In the genomic region with DNA sequence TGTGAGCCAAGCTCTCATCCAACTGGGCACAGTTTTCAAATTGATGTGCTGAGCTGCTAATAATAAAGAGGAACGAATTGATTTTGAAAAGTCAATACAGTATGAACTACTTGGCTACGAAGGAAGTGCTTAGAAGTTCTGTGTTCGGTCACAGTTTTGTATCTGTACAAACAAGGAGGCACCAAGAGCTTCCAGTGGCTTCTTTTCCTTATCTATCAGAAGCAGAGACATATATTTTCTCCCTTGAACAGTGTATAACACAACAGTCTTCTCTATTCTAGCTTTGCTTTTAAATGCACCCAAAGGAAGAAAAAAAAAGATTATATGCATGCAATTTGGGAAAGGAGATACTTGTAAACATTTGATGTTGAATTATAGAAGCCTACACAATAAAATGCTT, we compare ENCODE assay signal across 27 mouse cellular contexts. TPM values are rescaled to one million over a fixed set of nuclear protein-coding genes. Genes with fewer than 3 reads are reported as not detected.
DNase-seq lines count a peak whose midpoint lies in the region; ATAC-seq and TF ChIP-seq lines count a peak whose summit lies in the region.
"Had no signal": no experiment of that assay in that cellular context is flagged by ENCODE, and none has a peak within 500 bp of the region (broad histone marks: within the 10 kb centered on the region; RNA-seq: fewer than 3 reads in every experiment).

No protein-coding gene starts in this region.

- H3K4me3 ChIP-seq in liver, embryonic 14.5 days (ENCODE audit: insufficient read depth in 1 of 2, low read depth in 2 of 2, low read length in 2 of 2), result no peak overlapping the region
- H3K4me3 ChIP-seq in forebrain, embryonic 12.5 days (replicated peaks), result no peak overlapping the region
- H3K4me3 ChIP-seq: embryonic facial prominence, embryonic 12.5 days; embryonic facial prominence, embryonic 15.5 days; forebrain, embryonic 15.5 days; heart, embryonic 12.5 days; heart, embryonic 15.5 days; hindbrain, embryonic 10.5 days; hindbrain, embryonic 13.5 days had no signal

- H3K4me1 ChIP-seq in liver, embryonic 14.5 days (replicated peaks; ENCODE audit: control insufficient read depth in 2 of 2, insufficient read depth in 2 of 2, low read length in 1 of 2), result peaks cover 0 to 2% of the 10 kb centered on the region in 2 experiments; a peak in 2 of 4 replicates
- H3K4me1 ChIP-seq in forebrain, embryonic 12.5 days, result no peaks in the 10 kb centered on the region
- H3K4me1 ChIP-seq: embryonic facial prominence, embryonic 12.5 days; embryonic facial prominence, embryonic 15.5 days; forebrain, embryonic 15.5 days; heart, embryonic 12.5 days; heart, embryonic 15.5 days; hindbrain, embryonic 10.5 days; hindbrain, embryonic 13.5 days had no signal

- H3K9me3 ChIP-seq in liver, embryonic 14.5 days (ENCODE audit: control insufficient read depth, low read length), result no peaks in the 10 kb centered on the region
- no peaks in the 10 kb centered on the region for H3K9me3 ChIP-seq in forebrain, embryonic 12.5 days
- H3K9me3 ChIP-seq: embryonic facial prominence, embryonic 12.5 days; embryonic facial prominence, embryonic 15.5 days; forebrain, embryonic 15.5 days; heart, embryonic 12.5 days; heart, embryonic 15.5 days; hindbrain, embryonic 10.5 days; hindbrain, embryonic 13.5 days had no signal

- TF ChIP-seq EP300 in liver, embryonic 14.5 days (IDR thresholded peaks at IDR 0.05; ENCODE audit: low read depth), result peak; percentile 59

- H3K36me3 ChIP-seq in liver, embryonic 14.5 days (replicated peaks; ENCODE audit: control insufficient read depth, insufficient read depth, low read depth), result no peaks in the 10 kb centered on the region
- H3K36me3 ChIP-seq in forebrain, embryonic 12.5 days (replicated peaks), result no peaks in the 10 kb centered on the region
- H3K36me3 ChIP-seq: embryonic facial prominence, embryonic 12.5 days; embryonic facial prominence, embryonic 15.5 days; forebrain, embryonic 15.5 days; G1E; heart, embryonic 12.5 days; heart, embryonic 15.5 days; hindbrain, embryonic 10.5 days; hindbrain, embryonic 13.5 days had no signal

- DNase-seq in heart, adult 11 months, result peak; percentile 13
- DNase-seq in heart, adult 8-10 months (ENCODE audit: low spot score), result no peak
- peak; percentile 7 for DNase-seq in c-Kit-positive CD71-positive TER-119-positive erythroid progenitor cells, embryonic 14.5 days (ENCODE audit: low spot score)
- DNase-seq in liver, embryonic 14.5 days (ENCODE audit: low read depth in 3 of 3, low spot score in 3 of 3), result peak in 2 of 3 experiments; percentile 1 to 22
- no peak for DNase-seq in B cell, adult 2 months
- DNase-seq in cerebellum, adult 9-11 months, result no peak
- DNase-seq: adrenal gland, adult 2 months; adrenal gland, postnatal 14 days; cerebellum, adult 18-20 months; cerebellum, adult 9-10 months; cerebellum, postnatal 25 days; gastrocnemius, postnatal 10 days; gastrocnemius, postnatal 36 days; heart, postnatal 10 days; heart, postnatal 36 days had no signal

- H3K9ac ChIP-seq in liver, embryonic 14.5 days (replicated peaks), result no peak overlapping the region
- no peak overlapping the region for H3K9ac ChIP-seq in forebrain, embryonic 12.5 days
- H3K9ac ChIP-seq: embryonic facial prominence, embryonic 12.5 days; embryonic facial prominence, embryonic 15.5 days; forebrain, embryonic 15.5 days; heart, embryonic 12.5 days; heart, embryonic 15.5 days; hindbrain, embryonic 13.5 days had no signal

- 26% methylated on average over 3 of the region's 3 CpGs for WGBS in liver, embryonic 14.5 days (ENCODE audit: insufficient replicate concordance)
- WGBS in forebrain, embryonic 12.5 days, result 90% methylated on average over 3 of the region's 3 CpGs

- H3K4me2 ChIP-seq in liver, embryonic 14.5 days (ENCODE audit: low read depth), result no peak overlapping the region
- H3K4me2 ChIP-seq in forebrain, embryonic 12.5 days, result no peak overlapping the region
- H3K4me2 ChIP-seq: embryonic facial prominence, embryonic 12.5 days; embryonic facial prominence, embryonic 15.5 days; forebrain, embryonic 15.5 days; heart, embryonic 12.5 days; heart, embryonic 15.5 days; hindbrain, embryonic 13.5 days had no signal

- TF ChIP-seq CTCF in liver, embryonic 14.5 days (IDR thresholded peaks at IDR 0.05; ENCODE audit: low read depth), result no peak

- H3K27me3 ChIP-seq in liver, embryonic 14.5 days (ENCODE audit: control insufficient read depth, insufficient read depth, low read length), result no peaks in the 10 kb centered on the region
- H3K27me3 ChIP-seq in forebrain, embryonic 12.5 days, result no peaks in the 10 kb centered on the region
- H3K27me3 ChIP-seq: CH12.LX; embryonic facial prominence, embryonic 12.5 days; embryonic facial prominence, embryonic 15.5 days; forebrain, embryonic 15.5 days; heart, embryonic 12.5 days; heart, embryonic 15.5 days; hindbrain, embryonic 13.5 days had no signal

- H3K27ac ChIP-seq in liver, embryonic 14.5 days, result no peak overlapping the region
- H3K27ac ChIP-seq in forebrain, embryonic 12.5 days, result no peak overlapping the region
- H3K27ac ChIP-seq: embryonic facial prominence, embryonic 12.5 days; embryonic facial prominence, embryonic 15.5 days; forebrain, embryonic 15.5 days; heart, embryonic 15.5 days; hindbrain, embryonic 10.5 days; hindbrain, embryonic 13.5 days had no signal

- peak; percentile 74 for ATAC-seq in liver, embryonic 14.5 days (ENCODE audit: insufficient read depth)
- peak; percentile 89 for ATAC-seq in megakaryocyte-erythroid progenitor cell, adult 5-6 weeks (replicated peaks; ENCODE audit: low FRiP score, low TSS enrichment, poor library complexity, severe bottlenecking)
- ATAC-seq in forebrain, embryonic 12.5 days (ENCODE audit: low FRiP score), result no peak
- ATAC-seq: forebrain, embryonic 15.5 days; hindbrain, embryonic 16.5 days had no signal

RNA-seq across cellular contexts. Expression of gene Pam, which starts 30.8 kb away (rescaled TPM):
- total RNA-seq in heart, adult 8-10 months (2022), result 100 to 1,000 TPM; 632 to 807 (median 708) TPM
- polyA plus RNA-seq in liver, embryonic 14.5 days (2012; rRNA removed), result 2.9 and 5.1 TPM in 2 replicates
- polyA plus RNA-seq in liver, embryonic 14.5 days (2014; fragmentation: Nextera tagmentation; extraction: Ambion mirVana), result 7.6 TPM in 2 replicates
- total RNA-seq in megakaryocyte-erythroid progenitor cell, adult 5-6 weeks (2014; fragmentation: Nextera tagmentation), result 6.1 and 11.5 TPM in 2 replicates
- 19.7 and 22.3 TPM in 2 replicates for total RNA-seq in megakaryocyte-erythroid progenitor cell, adult 5-6 weeks (2017)
- 25.4 and 29.8 TPM in 2 replicates for polyA plus RNA-seq in forebrain, embryonic 12.5 days (2016; fragmentation: Nextera tagmentation; extraction: Ambion mirVana)
- total RNA-seq: CH12.LX had no signal
- polyA plus RNA-seq: G1E had no signal

Comparison
In these comparisons a context has a peak if more than half of its experiments do, and no peak if none do; other contexts are left out.
1. DNase-seq: peak in heart, adult 11 months (single experiment), c-Kit-positive CD71-positive TER-119-positive erythroid progenitor cells, embryonic 14.5 days (single experiment) and liver, embryonic 14.5 days (2 of 3); none in heart, adult 8-10 months (single experiment), B cell, adult 2 months (0 of 2) and cerebellum, adult 9-11 months (single experiment).
2. RNA of gene Pam, which starts 30.8 kb away (total RNA-seq): 632 to 807 TPM in heart, adult 8-10 months; 6.1 to 22.3 TPM in megakaryocyte-erythroid progenitor cell, adult 5-6 weeks; every median in the first group is over 10 times any median in the second.